Mouse (Mus musculus) kidney, adult 2 months (tissue): ENCODE measurements at regions not wholly inside any gene's neighbourhood (a gene's known extent, or its start where the extent isn't known, plus 50 kb on each side); places are given as distances from the start of the nearest gene placed in this dataset.
A peak's percentile ranks its signal among the peaks of the same experiment; 100 is the strongest.

Source experiments
- DNase-seq: peaks from one replicate; pipeline ENCODE4 v3.0.0; 2021
- H3K27ac ChIP-seq: fragments of 200-500 bp; 2 replicates; pipeline ENCODE4 v1.5.1; 2012; ENCODE audit warnings: low read depth, low read length, control low read depth, inconsistent platforms; ENCODE audit not compliant: insufficient read depth
- H3K27me3 ChIP-seq: fragments of 200-500 bp; replicated peaks from 2 replicates; pipeline ENCODE4 v1.6.1; 2012; ENCODE audit warnings: mild to moderate bottlenecking, moderate library complexity, low read length, inconsistent platforms; ENCODE audit not compliant: control insufficient read depth, insufficient read depth
- H3K36me3 ChIP-seq: fragments of 200-500 bp; 2 replicates; pipeline ENCODE4 v1.6.1; 2012; ENCODE audit warnings: mild to moderate bottlenecking, moderate library complexity, low read length, inconsistent platforms; ENCODE audit not compliant: control insufficient read depth, insufficient read depth
- H3K4me1 ChIP-seq: fragments of 200-500 bp; 2 replicates; pipeline ENCODE4 v1.6.1; 2011; ENCODE audit warnings: low read length; ENCODE audit not compliant: control insufficient read depth, insufficient read depth
- H3K4me3 ChIP-seq: fragments of 200-500 bp; 2 replicates; pipeline ENCODE4 v1.5.1; 2011; ENCODE audit warnings: mild to moderate bottlenecking, low read depth, low read length, control low read depth; ENCODE audit not compliant: insufficient read depth
- CTCF ChIP-seq: fragments of 200-500 bp; conservative IDR thresholded peaks from 2 replicates; pipeline ENCODE4 v1.5.1; 2011; ENCODE audit warnings: low read depth, mild to moderate bottlenecking, control low read depth, low read length, moderate library complexity, mixed read lengths; ENCODE audit not compliant: insufficient read depth, insufficient read length
- POLR2A ChIP-seq: fragments of 200-500 bp; IDR thresholded peaks from one replicate; pipeline ENCODE4 v1.6.1; 2011; ENCODE audit warnings: low read depth, low read length, control low read depth
- WGBS: fragments of 180-500 bp; shearing (Covaris S2); methylation state at CpG from one replicate; pipeline ENCODE4 v1.1.7; 2018; 5-methylcytosine and 5-hydroxymethylcytosine counted together

GRCm38 (mm10) chr6:36098179-36098578, 289.7 kb upstream of the Chrm2 start:
- Histone ChIP-seq H3K4me3 (no peak overlapping the region), H3K36me3 (no peaks in the 10 kb centered on the region), H3K27me3 (no peaks in the 10 kb centered on the region), H3K27ac (no peak overlapping the region), H3K4me1 (no peaks in the 10 kb centered on the region)
- no peak for DNase-seq
- no peak for TF ChIP-seq POLR2A
- 88% methylated on average over 4 of the region's 4 CpGs for WGBS

DNA sequence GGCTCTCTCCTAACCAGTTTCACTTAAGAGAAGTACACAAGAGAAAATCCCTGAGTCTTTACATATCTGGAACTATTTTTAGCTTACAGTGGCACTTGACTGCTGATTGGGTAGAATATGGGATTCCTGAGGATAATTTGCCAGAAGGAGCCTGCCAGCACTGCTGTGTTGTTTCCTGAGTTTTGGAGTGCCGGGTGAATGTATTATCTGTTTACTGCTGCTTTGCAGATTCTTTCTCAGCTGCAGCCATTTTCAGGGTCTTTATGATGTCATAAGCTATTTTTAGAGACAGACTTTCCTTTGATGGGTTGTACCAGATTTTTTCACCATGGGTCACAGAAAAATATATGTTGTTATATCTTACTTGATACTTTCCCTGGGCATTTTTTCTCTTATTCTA, 279.1 kb upstream of the Chrm2 start:
- H3K4me3 ChIP-seq = no peak overlapping the region
- H3K27me3 ChIP-seq = no peaks in the 10 kb centered on the region
- H3K36me3 ChIP-seq = no peaks in the 10 kb centered on the region
- no peak overlapping the region for H3K27ac ChIP-seq
- 49% methylated on average over 1 of the region's 1 CpGs for WGBS
- no peaks in the 10 kb centered on the region for H3K4me1 ChIP-seq
- no peak for DNase-seq
- TF ChIP-seq POLR2A = no peak
- TF ChIP-seq CTCF = no peak

- TF ChIP-seq POLR2A = no peak
- TF ChIP-seq CTCF = no peak
- H3K4me1 ChIP-seq = no peaks in the 10 kb centered on the region
- H3K36me3 ChIP-seq = no peaks in the 10 kb centered on the region
- no peak for DNase-seq
- H3K4me3 ChIP-seq = no peak overlapping the region
- no peaks in the 10 kb centered on the region for H3K27me3 ChIP-seq
- WGBS = 95% methylated on average over 1 of the region's 1 CpGs
- no peak overlapping the region for H3K27ac ChIP-seq
Measured at GRCm38 (mm10) chr6:36137223-36137622, 250.7 kb upstream of the Chrm2 start.

- Histone ChIP-seq H3K27ac (no peak overlapping the region), H3K36me3 (no peaks in the 10 kb centered on the region), H3K4me1 (no peaks in the 10 kb centered on the region), H3K4me3 (no peak overlapping the region), H3K27me3 (no peaks in the 10 kb centered on the region)
- TF ChIP-seq POLR2A (no peak), CTCF (peak; percentile 14; the same call in 1 of the 2 replicates)
- no peak for DNase-seq
- 85% methylated on average over 1 of the region's 1 CpGs for WGBS
Measured at GRCm38 (mm10) chr6:36147267-36147666, 240.6 kb upstream of the Chrm2 start.

DNA sequence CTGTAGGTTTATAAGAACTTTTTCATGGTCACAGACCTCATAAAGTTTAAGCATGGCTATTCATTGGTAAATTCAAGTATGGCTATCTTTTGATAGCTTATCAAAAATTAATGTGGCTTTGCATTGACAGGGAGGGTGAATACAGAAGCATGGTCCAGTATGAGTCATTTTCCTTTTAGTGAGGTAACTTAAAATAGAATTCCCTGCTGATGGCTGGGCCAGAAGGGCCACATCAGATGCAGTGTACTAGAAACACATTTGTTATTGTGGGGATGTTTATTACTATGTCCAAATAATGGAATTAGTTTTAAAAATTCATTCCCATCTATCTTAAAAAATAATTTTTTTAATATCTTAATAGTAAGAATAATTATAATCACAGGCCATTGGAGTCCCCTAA, 213.4 kb upstream of the Chrm2 start:
- Histone ChIP-seq H3K4me1 (no peaks in the 10 kb centered on the region), H3K36me3 (no peaks in the 10 kb centered on the region), H3K27me3 (no peaks in the 10 kb centered on the region), H3K4me3 (no peak overlapping the region), H3K27ac (no peak overlapping the region)
- DNase-seq = no peak
- TF ChIP-seq POLR2A (no peak), CTCF (no peak)

DNA sequence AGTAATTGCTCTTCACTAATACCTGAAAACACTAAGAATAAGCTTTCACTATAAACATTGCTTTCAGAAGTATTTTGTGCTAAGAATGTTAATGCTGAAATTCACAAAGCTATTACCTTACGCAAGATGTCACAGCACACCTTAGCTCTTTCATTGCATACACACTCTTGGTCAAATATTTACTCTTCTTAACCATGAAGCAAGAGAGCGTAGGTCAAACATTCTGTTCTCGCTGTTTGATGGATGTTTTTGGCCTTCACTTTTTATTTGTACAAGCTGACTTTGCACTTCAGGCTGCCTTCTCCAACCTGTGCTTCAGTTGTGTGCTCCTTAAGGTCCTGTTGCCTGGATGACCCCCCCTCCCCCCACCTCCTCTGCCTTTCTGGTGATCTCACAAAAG, 212.8 kb upstream of the Chrm2 start:
- Histone ChIP-seq H3K27me3 (no peaks in the 10 kb centered on the region), H3K36me3 (no peaks in the 10 kb centered on the region), H3K27ac (no peak overlapping the region), H3K4me1 (no peaks in the 10 kb centered on the region), H3K4me3 (no peak overlapping the region)
- 54% methylated on average over 3 of the region's 3 CpGs for WGBS
- TF ChIP-seq CTCF (no peak), POLR2A (no peak)
- peak; percentile 10 for DNase-seq

GRCm38 (mm10) chr6:36179895-36180294, 208.0 kb upstream of the Chrm2 start:
- Histone ChIP-seq H3K27ac (no peak overlapping the region), H3K4me3 (no peak overlapping the region), H3K36me3 (no peaks in the 10 kb centered on the region), H3K4me1 (no peaks in the 10 kb centered on the region), H3K27me3 (no peaks in the 10 kb centered on the region)
- WGBS = 75% methylated on average over 3 of the region's 3 CpGs
- TF ChIP-seq POLR2A (no peak), CTCF (no peak)
- DNase-seq = no peak

DNA sequence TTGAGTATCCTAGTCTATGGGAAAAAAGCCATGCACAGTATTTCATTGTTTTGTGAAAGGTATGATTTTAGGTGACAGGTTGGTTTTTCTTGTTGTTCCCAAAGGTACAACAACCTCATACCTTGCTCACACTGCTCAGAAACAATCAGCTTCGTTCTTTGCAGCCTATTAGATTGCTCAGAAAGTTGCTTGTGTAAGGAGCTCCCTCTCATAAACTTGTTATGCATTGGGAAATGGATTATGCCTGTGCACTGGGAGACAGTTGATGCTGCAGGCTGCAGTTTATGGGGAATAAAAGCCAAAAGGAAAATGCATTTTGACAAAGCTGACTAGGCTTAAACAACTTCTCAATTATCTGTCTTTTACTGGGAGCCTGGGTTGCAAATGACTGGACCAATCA, 205.2 kb upstream of the Chrm2 start:
- no peaks in the 10 kb centered on the region for H3K36me3 ChIP-seq
- no peaks in the 10 kb centered on the region for H3K4me1 ChIP-seq
- TF ChIP-seq POLR2A (no peak), CTCF (no peak)
- H3K27ac ChIP-seq = no peak overlapping the region
- no peaks in the 10 kb centered on the region for H3K27me3 ChIP-seq
- H3K4me3 ChIP-seq = no peak overlapping the region
- 44% methylated on average over 1 of the region's 1 CpGs for WGBS
- DNase-seq = no peak
